Mouse (Mus musculus) embryonic facial prominence, embryonic 10.5 days (tissue): ENCODE measurements at regions not wholly inside any gene's neighbourhood (a gene's known extent, or its start where the extent isn't known, plus 50 kb on each side); places are given as distances from the start of the nearest gene placed in this dataset.
"Not testable (repeated sequence)": the region's sequence is repeated elsewhere in the genome, so short reads cannot be mapped to it uniquely, and the experiment has no call there.

Experiments
- DNase-seq: peaks from one replicate; pipeline ENCODE4 v3.0.0-alpha.2; 2017; ENCODE audit warnings: low spot score
- H3K27ac ChIP-seq: fragments of 300-500 bp; sonication (generic); replicated peaks from 2 replicates; pipeline ENCODE4 v1.5.1; 2016; ENCODE audit warnings: mild to moderate bottlenecking
- H3K27me3 ChIP-seq: fragments of 300-500 bp; sonication (generic); replicated peaks from 2 replicates; pipeline ENCODE4 v1.6.1; 2016; ENCODE audit warnings: low read depth, mild to moderate bottlenecking; ENCODE audit not compliant: poor library complexity, severe bottlenecking
- H3K36me3 ChIP-seq: fragments of 300-500 bp; sonication (generic); replicated peaks from 2 replicates; pipeline ENCODE4 v1.6.1; 2016; ENCODE audit warnings: mild to moderate bottlenecking, moderate library complexity
- H3K4me1 ChIP-seq: fragments of 300-500 bp; sonication (generic); 2 replicates; pipeline ENCODE4 v1.6.1; 2016
- H3K4me3 ChIP-seq: fragments of 300-500 bp; sonication (generic); 2 replicates; pipeline ENCODE4 v1.5.1; 2016; ENCODE audit warnings: mild to moderate bottlenecking, moderate library complexity
- H3K9me3 ChIP-seq: fragments of 300-500 bp; sonication (generic); 2 replicates; pipeline ENCODE4 v1.6.1; 2016; ENCODE audit warnings: mild to moderate bottlenecking
- WGBS: fragments of 180-500 bp; shearing (Covaris S2); methylation state at CpG from one replicate; pipeline ENCODE4 v1.1.7; 2016; 5-methylcytosine and 5-hydroxymethylcytosine counted together

DNA sequence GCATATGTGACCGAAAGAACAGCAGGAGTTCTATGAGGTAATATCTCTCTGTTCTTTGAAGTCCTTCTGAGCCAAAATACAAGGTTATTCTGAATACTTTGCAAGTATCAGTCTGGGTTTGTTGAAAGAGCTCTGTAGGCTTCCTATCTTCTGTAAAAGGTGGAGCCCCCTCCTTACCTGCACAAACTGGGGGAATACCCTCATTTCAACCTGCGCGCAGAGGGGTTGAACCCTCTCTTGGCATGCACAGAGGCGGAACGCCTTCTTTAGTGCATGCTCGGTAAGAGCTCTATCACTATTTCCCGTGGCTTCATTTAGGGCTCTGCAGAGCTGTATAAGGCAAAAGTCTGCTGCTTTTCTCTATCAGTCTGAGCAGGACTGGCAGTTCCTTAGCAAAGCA, 113.0 kb upstream of the Klf3 start:
- DNase-seq = no peak
- H3K4me3 ChIP-seq = no peak overlapping the region
- H3K36me3 ChIP-seq = no peaks in the 10 kb centered on the region
- peaks cover 6% of the 10 kb centered on the region for H3K9me3 ChIP-seq
- no peak overlapping the region for H3K27ac ChIP-seq
- 94% methylated on average over 7 of the region's 7 CpGs for WGBS
- no peaks in the 10 kb centered on the region for H3K27me3 ChIP-seq
- no peaks in the 10 kb centered on the region; the same call in 1 of the 2 replicates for H3K4me1 ChIP-seq

DNA sequence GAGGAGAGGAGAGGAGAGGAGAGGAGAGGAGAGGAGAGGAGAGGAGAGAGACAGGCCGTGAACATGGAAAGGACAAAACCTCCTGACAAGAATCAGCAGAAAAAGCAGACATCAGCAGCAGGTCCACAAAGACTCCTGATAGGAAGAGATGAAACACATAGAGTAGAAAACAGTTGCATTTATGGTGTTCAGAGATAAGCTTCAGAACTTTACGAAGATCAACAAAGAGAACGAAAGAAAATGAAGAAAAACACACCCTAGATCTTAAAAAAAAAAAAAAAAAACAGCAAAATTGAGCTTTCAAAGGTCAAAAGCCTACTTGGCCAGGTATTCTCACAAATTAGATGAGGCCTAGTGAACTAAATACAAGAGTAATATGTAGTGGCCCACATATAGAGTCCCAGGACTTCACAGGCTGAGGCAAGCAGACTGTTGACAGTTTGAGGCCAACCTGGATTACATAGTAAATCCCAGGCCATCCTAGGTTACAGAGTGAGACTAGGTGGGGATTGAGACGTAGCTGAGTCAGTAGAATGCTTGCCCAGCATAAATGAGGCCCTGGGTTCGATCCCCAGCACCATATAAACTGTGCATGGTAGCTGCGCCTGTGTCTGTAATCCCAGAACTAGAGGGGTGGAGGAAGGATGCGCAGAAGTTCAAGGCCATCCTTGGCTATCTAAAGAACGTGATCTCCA, 111.6 kb upstream of the Klf3 start:
- no peak for DNase-seq
- Histone ChIP-seq H3K27me3 (no peaks in the 10 kb centered on the region), H3K4me1 (no peaks in the 10 kb centered on the region), H3K27ac (no peak overlapping the region), H3K36me3 (no peaks in the 10 kb centered on the region), H3K4me3 (no peak overlapping the region), H3K9me3 (peaks cover 6% of the 10 kb centered on the region)
- 91% methylated on average over 8 of the region's 8 CpGs for WGBS

DNA sequence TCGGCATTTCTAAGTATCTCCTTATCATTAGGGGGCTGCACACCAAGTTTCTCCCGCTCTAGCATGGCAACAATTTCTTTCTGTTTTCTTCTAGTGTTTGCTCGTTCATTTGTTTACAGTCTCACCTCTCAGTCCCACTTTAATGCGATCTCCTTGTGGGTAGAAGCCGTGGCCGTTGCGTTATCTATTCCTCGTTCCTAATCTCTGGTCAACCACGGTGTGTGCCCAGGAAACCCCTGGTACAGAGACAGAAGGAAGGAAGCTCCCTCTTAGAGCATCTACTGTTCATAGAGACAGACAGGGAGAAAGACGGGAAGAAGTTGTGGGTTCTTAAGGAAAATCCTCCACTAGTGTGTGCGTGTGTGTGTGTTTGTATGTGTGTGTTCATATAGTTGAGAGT, 110.9 kb upstream of the Klf3 start:
- no peak for DNase-seq

DNA sequence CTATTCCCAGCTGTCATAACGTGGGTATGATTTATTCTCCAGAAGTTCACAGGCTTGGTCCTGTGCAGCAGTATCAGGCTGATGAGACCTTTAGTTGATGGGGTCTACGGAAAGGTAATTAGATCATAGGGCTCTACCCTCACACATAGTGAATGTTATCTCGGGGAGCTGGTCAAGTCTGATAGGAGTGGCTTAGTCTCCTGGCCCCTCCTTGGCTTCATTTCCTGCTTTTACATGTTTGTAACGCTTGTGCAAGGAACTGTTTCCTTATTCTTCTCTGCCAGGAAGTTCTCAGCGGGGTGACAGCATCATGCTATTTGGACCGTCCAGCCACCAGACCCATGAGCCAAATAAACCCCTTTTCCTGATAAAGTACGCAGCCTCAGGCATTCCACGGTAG, 109.6 kb upstream of the Klf3 start:
- WGBS = 88% methylated on average over 8 of the region's 8 CpGs

More for the DNA sequence above, 110.9 kb upstream of the Klf3 start:
- Histone ChIP-seq H3K4me1 (no peaks in the 10 kb centered on the region), H3K27ac (no peak overlapping the region), H3K36me3 (no peaks in the 10 kb centered on the region), H3K4me3 (no peak overlapping the region), H3K27me3 (no peaks in the 10 kb centered on the region), H3K9me3 (no peaks in the 10 kb centered on the region)
- WGBS = 96% methylated on average over 11 of the region's 11 CpGs

DNA sequence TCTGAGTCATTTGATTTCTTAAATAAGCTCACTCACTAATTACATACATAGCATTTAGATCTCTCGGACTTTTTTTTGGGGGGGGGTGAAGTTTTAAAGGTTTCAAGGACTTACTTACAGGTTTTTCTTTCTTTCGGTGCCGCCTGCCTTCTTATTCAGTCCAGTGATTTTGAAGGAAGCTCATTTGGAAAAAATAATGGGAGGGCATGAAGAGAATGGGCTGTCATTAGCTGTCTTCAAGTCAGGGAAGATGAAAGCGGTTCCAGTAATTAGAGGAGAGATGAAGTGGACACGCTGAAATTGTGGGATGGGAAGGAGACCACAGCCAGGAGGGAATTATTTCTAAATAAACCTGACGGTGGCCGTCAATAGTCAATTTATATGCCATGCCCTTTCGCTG, 108.6 kb upstream of the Klf3 start:
- H3K9me3 ChIP-seq = no peaks in the 10 kb centered on the region
- no peak overlapping the region for H3K27ac ChIP-seq
- no peak for DNase-seq
- no peaks in the 10 kb centered on the region for H3K36me3 ChIP-seq
- no peaks in the 10 kb centered on the region for H3K27me3 ChIP-seq
- H3K4me1 ChIP-seq = no peaks in the 10 kb centered on the region
- no peak overlapping the region for H3K4me3 ChIP-seq
- 70% methylated on average over 8 of the region's 8 CpGs for WGBS

More for the DNA sequence above, 109.6 kb upstream of the Klf3 start:
- no peak for DNase-seq
- Histone ChIP-seq H3K9me3 (no peaks in the 10 kb centered on the region), H3K36me3 (no peaks in the 10 kb centered on the region), H3K27me3 (no peaks in the 10 kb centered on the region), H3K27ac (no peak overlapping the region), H3K4me1 (no peaks in the 10 kb centered on the region), H3K4me3 (no peak overlapping the region)

DNA sequence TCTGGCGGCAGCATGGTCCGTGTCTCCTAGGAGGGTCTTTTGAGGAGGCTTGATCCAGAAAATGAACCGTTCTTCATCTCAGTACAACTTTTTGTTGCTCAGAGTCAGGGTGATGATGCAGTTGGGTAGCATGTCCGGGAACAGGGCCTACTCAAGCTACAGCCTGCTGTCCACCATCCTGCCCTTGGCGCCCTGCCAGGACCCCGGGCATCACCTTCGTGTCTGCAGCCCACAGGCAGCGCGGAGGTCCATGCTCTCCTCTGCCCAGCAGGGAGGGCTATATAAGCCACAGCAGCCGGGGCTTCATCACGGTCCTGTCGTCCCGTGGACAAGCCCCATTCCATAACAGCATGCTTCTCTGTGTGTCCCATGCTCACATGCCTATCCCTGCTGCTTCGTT, 107.1 kb upstream of the Klf3 start:
- H3K36me3 ChIP-seq = no peaks in the 10 kb centered on the region
- 96% methylated on average over 14 of the region's 14 CpGs for WGBS
- peaks cover under 1% of the 10 kb centered on the region; the same call in 1 of the 2 replicates for H3K4me1 ChIP-seq
- H3K4me3 ChIP-seq = no peak overlapping the region
- no peak overlapping the region for H3K27ac ChIP-seq
- no peaks in the 10 kb centered on the region for H3K9me3 ChIP-seq
- no peaks in the 10 kb centered on the region for H3K27me3 ChIP-seq
- no peak for DNase-seq

DNA sequence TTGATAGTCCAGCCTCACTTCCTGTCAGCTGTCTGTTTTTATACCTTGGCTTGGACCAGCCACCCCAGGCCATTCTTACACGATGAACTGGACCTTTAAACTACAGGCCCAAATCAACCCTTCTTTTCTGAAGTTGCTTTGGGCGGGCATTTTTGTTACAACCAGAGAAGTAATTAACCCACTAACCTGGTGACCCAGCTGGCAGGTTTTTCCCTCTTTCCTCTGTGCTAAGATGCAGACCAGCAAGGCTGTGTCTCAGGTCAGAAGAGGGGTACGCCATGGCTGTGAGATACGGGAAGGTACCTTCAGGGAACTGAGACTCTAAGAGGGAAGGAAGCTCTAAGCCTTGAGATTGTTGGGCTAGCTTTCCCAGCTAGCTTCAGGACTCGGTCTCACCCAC, 105.7 kb upstream of the Klf3 start:
- H3K36me3 ChIP-seq = no peaks in the 10 kb centered on the region
- peaks cover 12% of the 10 kb centered on the region for H3K4me1 ChIP-seq
- no peak overlapping the region for H3K27ac ChIP-seq
- no peak overlapping the region for H3K4me3 ChIP-seq
- no peak for DNase-seq
- WGBS = 87% methylated on average over 5 of the region's 5 CpGs
- H3K27me3 ChIP-seq = no peaks in the 10 kb centered on the region
- no peaks in the 10 kb centered on the region for H3K9me3 ChIP-seq

DNA sequence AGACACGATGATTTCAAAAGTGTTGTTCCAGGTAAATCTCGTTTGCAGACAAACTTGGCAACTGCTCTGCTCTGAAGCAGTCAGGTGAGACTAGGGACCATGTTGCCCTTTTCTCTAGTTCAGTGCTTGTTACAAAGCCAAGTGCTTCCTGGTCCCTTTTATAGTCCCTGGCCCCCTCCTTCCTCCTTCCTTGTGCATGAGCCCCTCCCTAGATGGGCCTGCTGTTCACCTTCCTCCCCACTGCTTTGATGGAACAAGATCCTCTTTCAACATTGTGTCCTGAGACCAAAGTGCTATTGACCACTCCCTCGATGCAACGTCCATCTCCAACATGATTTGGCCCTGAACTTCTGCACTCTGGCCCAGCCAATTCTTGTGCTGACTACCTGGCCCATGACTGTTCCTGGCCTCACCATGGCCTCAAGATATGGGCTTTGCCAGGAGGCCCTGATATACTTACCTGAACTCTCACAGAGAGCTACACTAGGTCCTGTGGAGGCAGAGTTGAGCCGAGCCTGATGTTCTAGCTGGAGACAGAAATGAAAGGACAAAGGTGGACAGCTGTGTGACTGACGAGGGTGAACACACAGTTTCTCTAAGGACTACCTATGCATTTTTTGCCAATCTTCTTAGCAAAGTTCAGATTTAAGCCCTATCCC, 104.6 kb upstream of the Klf3 start:
- H3K27me3 ChIP-seq = no peaks in the 10 kb centered on the region

DNA sequence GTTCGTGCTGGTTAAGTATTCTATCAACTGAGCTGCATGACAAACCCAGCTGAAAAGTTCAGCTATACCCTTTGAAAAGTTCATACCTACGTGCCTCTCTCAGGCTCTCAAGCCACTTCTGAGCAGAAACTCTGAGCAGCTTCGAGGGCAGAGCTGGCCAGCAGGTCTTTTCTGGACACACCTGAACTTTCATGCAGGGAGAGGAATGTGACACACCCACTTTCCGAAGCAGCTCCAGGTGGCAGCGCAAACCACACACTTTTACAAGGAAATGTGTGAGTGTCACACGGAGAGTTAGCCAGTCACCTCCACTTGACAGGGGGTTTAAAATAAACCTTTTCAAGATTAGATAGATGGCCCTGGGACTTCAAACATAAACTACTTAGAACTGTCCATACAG, 103.2 kb upstream of the Klf3 start:
- peaks cover 22% of the 10 kb centered on the region for H3K4me1 ChIP-seq
- H3K27ac ChIP-seq = no peak overlapping the region
- WGBS = 87% methylated on average over 6 of the region's 6 CpGs
- no peak for DNase-seq
- no peak overlapping the region for H3K4me3 ChIP-seq
- no peaks in the 10 kb centered on the region for H3K36me3 ChIP-seq
- H3K27me3 ChIP-seq = no peaks in the 10 kb centered on the region
- no peaks in the 10 kb centered on the region for H3K9me3 ChIP-seq

More for the DNA sequence above, 104.6 kb upstream of the Klf3 start:
- H3K27ac ChIP-seq = no peak overlapping the region
- no peaks in the 10 kb centered on the region for H3K36me3 ChIP-seq
- no peak overlapping the region for H3K4me3 ChIP-seq
- peaks cover 17% of the 10 kb centered on the region for H3K4me1 ChIP-seq
- H3K9me3 ChIP-seq = no peaks in the 10 kb centered on the region
- DNase-seq = no peak
- 85% methylated on average over 6 of the region's 6 CpGs for WGBS

DNA sequence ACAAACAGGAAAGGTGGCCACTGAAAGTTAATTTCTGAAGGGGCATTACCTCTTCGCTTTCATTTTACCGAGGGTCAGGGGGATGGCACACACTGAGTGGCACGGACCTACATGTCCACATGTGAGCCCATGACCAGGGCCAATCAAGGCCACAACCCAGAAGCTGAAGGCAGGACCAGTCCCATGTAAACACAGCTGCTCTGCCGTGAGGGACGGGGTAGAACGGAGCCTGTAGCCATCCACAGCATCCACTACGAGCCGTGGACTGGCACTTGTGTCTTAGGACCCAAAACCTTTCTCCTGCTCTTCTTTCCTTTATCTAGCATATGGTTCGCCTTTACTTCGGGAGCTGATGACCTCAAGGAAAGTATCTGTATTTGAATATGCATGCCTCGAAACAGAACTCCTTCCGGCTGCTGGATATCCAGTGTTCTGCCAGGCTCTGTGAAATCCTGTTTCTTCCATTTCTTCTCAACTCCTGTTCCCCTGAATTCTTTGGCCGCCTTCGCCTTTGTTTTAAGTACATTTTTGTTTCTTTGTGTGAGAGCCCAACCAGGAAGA, 101.9 kb upstream of the Klf3 start:
- no peaks in the 10 kb centered on the region for H3K9me3 ChIP-seq
- WGBS = 70% methylated on average over 14 of the region's 14 CpGs
- H3K27ac ChIP-seq = peak overlapping the region; percentile 85
- no peaks in the 10 kb centered on the region for H3K36me3 ChIP-seq
- no peak for DNase-seq
- peaks cover 24% of the 10 kb centered on the region for H3K4me1 ChIP-seq
- H3K27me3 ChIP-seq = no peaks in the 10 kb centered on the region
- no peak overlapping the region for H3K4me3 ChIP-seq

DNA sequence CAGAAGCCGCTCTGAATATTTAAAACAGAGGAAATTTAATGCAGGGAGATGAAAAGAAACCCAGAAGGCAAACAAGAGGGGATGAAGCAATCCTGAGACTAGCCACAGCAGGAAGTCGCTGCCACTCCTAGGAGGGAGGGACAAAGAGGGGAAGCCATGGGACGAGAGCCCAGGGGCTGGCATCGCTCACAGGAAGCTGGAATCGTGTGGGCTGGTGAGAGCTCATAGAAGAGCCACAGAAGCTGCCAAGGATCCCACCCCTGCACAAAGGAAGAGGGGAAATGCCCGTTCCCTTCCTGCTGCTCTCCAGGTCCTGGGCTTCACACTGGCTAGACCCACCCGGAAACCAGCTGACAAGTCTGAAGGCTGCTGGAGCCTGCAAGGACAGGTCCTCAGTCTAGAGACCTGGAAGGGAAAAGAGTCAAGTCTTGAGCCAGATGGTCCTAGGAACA, 101.4 kb upstream of the Klf3 start:
- 31% methylated on average over 7 of the region's 7 CpGs for WGBS
- Histone ChIP-seq H3K27me3 (no peaks in the 10 kb centered on the region), H3K4me3 (no peak overlapping the region), H3K36me3 (no peaks in the 10 kb centered on the region), H3K27ac (peak overlapping the region; percentile 85), H3K4me1 (peaks cover 29% of the 10 kb centered on the region), H3K9me3 (no peaks in the 10 kb centered on the region)
- peak; percentile 34 for DNase-seq

DNA sequence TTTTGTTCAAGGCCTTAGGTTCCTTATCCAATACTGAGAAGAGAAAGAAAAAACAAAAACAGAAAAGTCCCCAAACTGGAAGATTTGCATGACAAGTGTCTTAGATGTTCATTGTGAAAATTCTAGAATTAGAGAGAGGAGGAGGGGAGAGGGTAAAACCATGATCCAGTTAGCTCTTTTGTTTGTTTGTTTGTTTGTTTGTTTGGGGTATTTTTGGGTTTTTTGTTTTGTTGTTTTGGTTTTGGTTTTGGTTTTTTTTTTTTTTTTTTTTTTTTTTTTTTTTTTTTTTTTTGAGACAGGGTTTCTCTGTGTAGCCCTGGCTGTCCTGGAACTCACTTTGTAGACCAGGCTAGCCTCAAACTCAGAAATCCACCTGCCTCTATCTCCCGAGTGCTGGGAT, 100.8 kb upstream of the Klf3 start:
- H3K27me3 ChIP-seq, DNase-seq, H3K36me3 ChIP-seq, H3K4me3 ChIP-seq, H3K9me3 ChIP-seq: not testable (repeated sequence)
- H3K27ac ChIP-seq = peak overlapping the region; percentile 85; the same call in 1 of the 2 replicates
- WGBS = 74% methylated on average over 1 of the region's 1 CpGs
- peaks cover 30% of the 10 kb centered on the region for H3K4me1 ChIP-seq
